Mouse (Mus musculus) thymus, postnatal 4 days (tissue): Measurements from ENCODE around the gene Frmd4b.
A peak's percentile ranks its signal among the peaks of the same experiment; 100 is the strongest.
"Not testable (repeated sequence)": the region's sequence is repeated elsewhere in the genome, so short reads cannot be mapped to it uniquely, and the experiment has no call there.

Experiments used
- DNase-seq: peaks from one replicate; pipeline ENCODE4 v3.0.0; 2021

Frmd4b gene

GRCm38 (mm10) chr6:97278878-97279277 lies 338.5 kb downstream of the Frmd4b start:
- no peak for DNase-seq

GRCm38 (mm10) chr6:97278014-97278787 lies 339.1 kb downstream of the Frmd4b start:
- peak; percentile 83 for DNase-seq

GRCm38 (mm10) chr6:97276890-97277497 lies 340.3 kb downstream of the Frmd4b start:
- DNase-seq = peak; percentile 32

GRCm38 (mm10) chr6:97276366-97276765 lies 341.0 kb downstream of the Frmd4b start:
- peak; percentile 30 for DNase-seq

- peak; percentile 28 for DNase-seq
Observed at GRCm38 (mm10) chr6:97275760-97276159, 341.6 kb downstream of the Frmd4b start.

- no peak for DNase-seq
Observed at GRCm38 (mm10) chr6:97273777-97274176, 343.6 kb downstream of the Frmd4b start.

GRCm38 (mm10) chr6:97273058-97273710 lies 344.2 kb downstream of the Frmd4b start:
- no peak for DNase-seq

GRCm38 (mm10) chr6:97272349-97272748 lies 345.0 kb downstream of the Frmd4b start:
- DNase-seq = no peak

GRCm38 (mm10) chr6:97269596-97269995 lies 347.7 kb downstream of the Frmd4b start:
- DNase-seq = no peak

- no peak for DNase-seq
Observed at GRCm38 (mm10) chr6:97267132-97267531, 350.2 kb downstream of the Frmd4b start.

GRCm38 (mm10) chr6:97266661-97267060 lies 350.7 kb downstream of the Frmd4b start:
- DNase-seq = no peak

GRCm38 (mm10) chr6:97265705-97266104 lies 351.6 kb downstream of the Frmd4b start:
- no peak for DNase-seq

GRCm38 (mm10) chr6:97265240-97265639 lies 352.1 kb downstream of the Frmd4b start:
- DNase-seq = no peak

- not testable (repeated sequence) for DNase-seq
Observed at GRCm38 (mm10) chr6:97263750-97264149, 353.6 kb downstream of the Frmd4b start.

- DNase-seq = no peak
Observed at GRCm38 (mm10) chr6:97262229-97262628, 355.1 kb downstream of the Frmd4b start.

GRCm38 (mm10) chr6:97259926-97260325 lies 357.4 kb downstream of the Frmd4b start:
- not testable (repeated sequence) for DNase-seq

- no peak for DNase-seq
Observed at GRCm38 (mm10) chr6:97258489-97258888, 358.9 kb downstream of the Frmd4b start.

GRCm38 (mm10) chr6:97252711-97253221 lies 364.6 kb downstream of the Frmd4b start, which contains the start of gene Lmod3:
Gene Lmod3, minus strand, starts transcription at chr6:97252759.
- DNase-seq = no peak

GRCm38 (mm10) chr6:97252086-97252485 lies 365.3 kb downstream of the Frmd4b start:
- no peak for DNase-seq

- DNase-seq = peak; percentile 72
Observed at GRCm38 (mm10) chr6:97250966-97251365, 366.4 kb downstream of the Frmd4b start.

- DNase-seq = no peak
Observed at GRCm38 (mm10) chr6:97245200-97245599, 372.1 kb downstream of the Frmd4b start.

- no peak for DNase-seq
Observed at GRCm38 (mm10) chr6:97242522-97242921, 374.8 kb downstream of the Frmd4b start.

- no peak for DNase-seq
Observed at GRCm38 (mm10) chr6:97240092-97240491, 377.2 kb downstream of the Frmd4b start.

- no peak for DNase-seq
Observed at GRCm38 (mm10) chr6:97239360-97239759, 378.0 kb downstream of the Frmd4b start.
